Mouse (Mus musculus) liver, adult 2 months (tissue): ENCODE results near the gene Sorcs1.

Source experiments
- CTCF ChIP-seq: fragments of 200-500 bp; IDR thresholded peaks from 2 replicates; pipeline ENCODE4 v1.5.1; 2011; ENCODE audit warnings: low read depth, low read length, control low read depth
- POLR2A ChIP-seq: fragments of 200-500 bp; IDR thresholded peaks from 2 replicates; pipeline ENCODE4 v1.6.1; 2011; ENCODE audit warnings: low read length, control low read depth; ENCODE audit not compliant: insufficient read depth; ENCODE audit errors: extremely low read depth

GRCm38 (mm10) chr19:50678946-50679345, 500 bp upstream of the Sorcs1 start:
- TF ChIP-seq CTCF = no peak
- no peak for TF ChIP-seq POLR2A
